Mouse (Mus musculus) myocyte (in vitro differentiated cells): ENCODE measurements around the gene Grm5. TPM values are rescaled to one million over a fixed set of nuclear protein-coding genes. Genes with fewer than 3 reads are reported as not detected.

Source experiments
- H3K27me3 ChIP-seq: one replicate; pipeline ENCODE4 v1.6.1; 2011; ENCODE audit not compliant: control insufficient read depth, insufficient read depth, insufficient read length
- H3K36me3 ChIP-seq: one replicate; pipeline ENCODE4 v1.6.1; 2011; ENCODE audit not compliant: control insufficient read depth, insufficient read depth
- H3K4me2 ChIP-seq: one replicate; pipeline ENCODE4 v1.6.1; 2011; ENCODE audit warnings: low read depth, control low read depth
- H3K4me3 ChIP-seq: one replicate; pipeline ENCODE4 v1.5.1; 2011; ENCODE audit warnings: mild to moderate bottlenecking, control low read depth, moderate library complexity
- H3K79me2 ChIP-seq: one replicate; pipeline ENCODE4 v1.6.1; 2011; ENCODE audit not compliant: control insufficient read depth, insufficient read depth
- H3ac ChIP-seq: one replicate; pipeline ENCODE4 v1.6.1; 2011; ENCODE audit not compliant: control insufficient read depth, insufficient read length
- CEBPB ChIP-seq: IDR thresholded peaks from 2 replicates; pipeline ENCODE4 v1.6.1; 2011; ENCODE audit warnings: mild to moderate bottlenecking, moderate library complexity; ENCODE audit not compliant: poor library complexity, insufficient read depth, severe bottlenecking
- E2F4 ChIP-seq: IDR thresholded peaks from one replicate; pipeline ENCODE4 v1.6.1; 2011; ENCODE audit warnings: mild to moderate bottlenecking, control low read depth, moderate library complexity; ENCODE audit not compliant: insufficient read depth
- MAX ChIP-seq: IDR thresholded peaks from one replicate; pipeline ENCODE4 v1.6.1; 2011; ENCODE audit warnings: low read depth, mild to moderate bottlenecking, control low read depth
- MYOD1 ChIP-seq, 3 experiments: IDR thresholded peaks; one replicate each; pipeline ENCODE4 v1.6.1; 2011; ENCODE audit warnings: control low read depth in 2 of 3, low read depth in 2 of 3, mild to moderate bottlenecking in 2 of 3, moderate library complexity in 1 of 3; ENCODE audit not compliant: insufficient read length in 2 of 3, control insufficient read depth in 1 of 3
- MYOG ChIP-seq, 3 experiments: IDR thresholded peaks; one replicate each; pipeline ENCODE4 v1.6.1; 2011; ENCODE audit warnings: control low read depth in 2 of 3, low read depth in 2 of 3, mild to moderate bottlenecking in 2 of 3; ENCODE audit not compliant: insufficient read length in 2 of 3, control insufficient read depth in 1 of 3, insufficient read depth in 1 of 3
- POLR2A ChIP-seq: IDR thresholded peaks from one replicate; pipeline ENCODE4 v1.6.1; 2011; ENCODE audit warnings: low read depth, mild to moderate bottlenecking, control low read depth, moderate library complexity; ENCODE audit not compliant: insufficient read length
- POLR2AphosphoS2 ChIP-seq: IDR thresholded peaks from one replicate; pipeline ENCODE4 v1.6.1; 2011; ENCODE audit warnings: low read depth, control low read depth; ENCODE audit not compliant: insufficient read length
- REST ChIP-seq: IDR thresholded peaks from one replicate; pipeline ENCODE4 v1.6.1; 2011; ENCODE audit warnings: mild to moderate bottlenecking, control low read depth, moderate library complexity; ENCODE audit not compliant: insufficient read depth, insufficient read length
- SRF ChIP-seq: IDR thresholded peaks from one replicate; pipeline ENCODE4 v1.6.1; 2011; ENCODE audit warnings: low read depth; ENCODE audit not compliant: control insufficient read depth, insufficient read length
- TCF12 ChIP-seq: IDR thresholded peaks from one replicate; pipeline ENCODE4 v1.6.1; 2011; ENCODE audit warnings: mild to moderate bottlenecking, control low read depth; ENCODE audit not compliant: poor library complexity, insufficient read depth, severe bottlenecking
- TCF3 ChIP-seq: IDR thresholded peaks from one replicate; pipeline ENCODE4 v1.6.1; 2011; ENCODE audit warnings: low read depth, control low read depth; ENCODE audit not compliant: insufficient read length
- USF1 ChIP-seq: IDR thresholded peaks from one replicate; pipeline ENCODE4 v1.6.1; 2011; ENCODE audit warnings: low read depth, mild to moderate bottlenecking, control low read depth, moderate library complexity
- polyA plus RNA-seq: library from polyadenylated mRNA; unstranded; fragments of >200 nt; fragmentation: generic; extraction: Trizol; gene quantifications from one replicate; pipeline ENCODE4 v1.2.1, GENCODE M21; 2012; ENCODE audit warnings: missing spikeins

The Grm5 gene
- polyA plus RNA-seq, 1 experiment = not detected

DNA sequence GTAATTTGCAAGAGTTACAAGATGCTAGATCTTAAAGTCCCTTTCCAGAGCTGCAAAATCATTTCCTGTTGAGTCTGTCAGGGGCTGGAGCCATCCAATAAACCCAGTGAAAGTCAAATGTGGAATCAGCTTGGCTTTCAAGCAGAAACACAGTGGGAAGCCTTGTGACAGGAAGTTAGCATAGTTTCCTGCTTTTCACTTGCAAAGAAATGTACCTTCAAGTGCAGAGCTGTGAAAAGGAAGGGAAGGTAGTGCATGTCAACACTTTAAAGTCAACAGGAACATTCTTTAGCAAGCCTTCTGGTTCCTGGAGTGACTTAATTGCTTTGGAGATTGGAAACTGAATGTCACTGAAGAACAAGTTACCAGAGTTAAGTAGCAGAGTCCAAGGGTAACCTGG, 463.4 kb downstream of the Grm5 start:
- Histone ChIP-seq H3K79me2 (no peaks in the 10 kb centered on the region), H3K36me3 (no peaks in the 10 kb centered on the region), H3K27me3 (no peaks in the 10 kb centered on the region), H3K4me3 (no peak overlapping the region), H3ac (no peak overlapping the region), H3K4me2 (no peak overlapping the region)
- TF ChIP-seq REST = no peak
- no peak for TF ChIP-seq TCF12
- no peak for TF ChIP-seq POLR2A
- no peak for TF ChIP-seq TCF3
- TF ChIP-seq POLR2AphosphoS2 = no peak
- no peak for TF ChIP-seq MYOD1 (IDR thresholded peaks at IDR 0.05; ENCODE audit: control insufficient read depth in 1 of 3, insufficient read length in 2 of 3, low read depth in 2 of 3)
- no peak for TF ChIP-seq SRF
- TF ChIP-seq USF1 = no peak
- TF ChIP-seq E2F4 = no peak
- no peak for TF ChIP-seq CEBPB
- no peak for TF ChIP-seq MYOG (IDR thresholded peaks at IDR 0.05; ENCODE audit: control insufficient read depth in 1 of 3, insufficient read depth in 1 of 3, insufficient read length in 2 of 3, low read depth in 2 of 3)
- no peak for TF ChIP-seq MAX

DNA sequence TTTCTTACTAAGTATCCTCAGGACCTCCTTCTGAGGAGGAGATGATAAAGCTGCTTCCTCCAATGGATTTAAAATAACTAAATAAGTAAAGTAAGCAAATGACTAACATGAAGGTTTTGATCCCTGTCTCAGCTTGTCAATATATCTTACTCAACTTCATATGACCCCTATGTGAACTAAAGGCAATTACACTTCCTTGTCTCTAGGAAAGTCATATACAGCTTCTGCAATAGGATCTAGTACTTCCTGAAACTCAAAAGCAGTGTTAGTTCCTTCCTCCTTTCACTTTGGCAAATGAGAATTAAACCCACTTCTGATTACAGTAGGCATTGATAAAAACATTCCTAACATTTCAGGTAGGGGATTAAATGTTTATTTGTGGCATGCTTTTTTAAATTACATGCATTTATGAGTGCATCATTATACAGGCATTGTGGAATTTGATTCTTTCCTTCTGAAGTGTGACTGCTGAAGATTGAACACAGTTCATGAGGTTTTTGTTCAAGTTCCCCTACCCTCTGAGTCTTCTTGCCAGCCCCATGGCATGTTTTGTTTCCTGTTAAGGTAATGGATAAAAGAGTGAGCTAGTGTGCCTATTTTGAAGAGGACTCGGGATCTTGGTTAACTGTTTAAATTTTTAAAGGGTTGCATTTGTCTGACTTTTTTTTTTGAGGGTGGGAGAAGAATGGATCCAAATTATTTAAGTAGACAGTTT, 470.4 kb downstream of the Grm5 start:
- Histone ChIP-seq H3K79me2 (no peaks in the 10 kb centered on the region), H3K4me2 (no peak overlapping the region), H3K36me3 (no peaks in the 10 kb centered on the region), H3K4me3 (no peak overlapping the region), H3K27me3 (no peaks in the 10 kb centered on the region), H3ac (no peak overlapping the region)
- TF ChIP-seq POLR2A (no peak), MYOG (IDR thresholded peaks at IDR 0.05; ENCODE audit: control insufficient read depth in 1 of 3, insufficient read depth in 1 of 3, insufficient read length in 2 of 3, low read depth in 2 of 3) (no peak), TCF3 (no peak), TCF12 (no peak), USF1 (no peak), REST (no peak), POLR2AphosphoS2 (no peak), MAX (no peak), CEBPB (no peak), E2F4 (no peak)

DNA sequence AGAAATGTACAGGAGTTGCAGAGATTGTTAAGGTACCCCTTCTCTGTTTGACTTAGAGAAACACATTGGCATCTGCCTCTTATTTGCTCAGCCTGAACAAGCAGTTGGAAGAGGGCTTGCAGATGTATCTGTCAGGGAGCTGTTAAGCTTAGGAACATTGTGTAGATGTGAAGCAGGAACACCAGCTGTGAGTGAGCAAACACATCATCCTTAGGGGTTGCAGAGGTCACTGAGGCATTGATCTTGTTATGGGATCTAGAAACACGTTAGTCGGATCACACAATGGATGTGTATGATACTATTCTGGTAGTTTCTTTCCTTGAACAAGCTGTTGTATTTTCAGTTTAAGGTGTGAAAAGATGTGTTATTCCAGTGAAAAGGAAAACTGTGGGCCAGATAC, 472.5 kb downstream of the Grm5 start:
- no peaks in the 10 kb centered on the region for H3K79me2 ChIP-seq
- H3K36me3 ChIP-seq = no peaks in the 10 kb centered on the region
- no peak overlapping the region for H3ac ChIP-seq
- H3K27me3 ChIP-seq = no peaks in the 10 kb centered on the region
- TF ChIP-seq POLR2AphosphoS2 (no peak), TCF12 (no peak), CEBPB (no peak), MAX (no peak), TCF3 (no peak), USF1 (no peak), SRF (no peak), MYOG (IDR thresholded peaks at IDR 0.05; ENCODE audit: control insufficient read depth in 1 of 3, insufficient read depth in 1 of 3, insufficient read length in 2 of 3, low read depth in 2 of 3) (no peak), REST (no peak), E2F4 (no peak), MYOD1 (IDR thresholded peaks at IDR 0.05; ENCODE audit: control insufficient read depth in 1 of 3, insufficient read length in 2 of 3, low read depth in 2 of 3) (no peak), POLR2A (no peak)
- H3K4me2 ChIP-seq = no peak overlapping the region
- H3K4me3 ChIP-seq = no peak overlapping the region

DNA sequence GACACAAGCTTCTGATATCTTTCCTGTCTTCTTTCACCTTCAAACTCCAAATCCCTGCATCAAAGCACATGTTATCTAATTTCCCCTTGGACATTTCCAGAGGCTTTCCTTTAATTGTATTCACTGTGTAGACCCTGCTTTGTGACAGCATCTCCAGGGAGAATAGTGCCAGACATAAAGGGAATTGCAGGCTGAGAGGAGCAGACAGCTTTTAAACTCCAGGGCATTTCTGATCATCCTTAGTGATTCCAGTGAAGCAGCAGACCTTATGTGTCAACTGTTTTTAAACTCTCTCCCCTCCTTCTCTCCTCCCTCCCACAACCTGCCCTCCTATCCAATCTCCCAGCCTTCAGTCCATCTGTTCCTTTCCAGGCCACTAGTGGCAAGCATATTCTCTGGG, 507.1 kb downstream of the Grm5 start:
- H3K79me2 ChIP-seq = no peaks in the 10 kb centered on the region
- H3ac ChIP-seq = no peak overlapping the region
- TF ChIP-seq MYOG (IDR thresholded peaks at IDR 0.05; ENCODE audit: control insufficient read depth in 1 of 3, insufficient read depth in 1 of 3, insufficient read length in 2 of 3, low read depth in 2 of 3) (no peak), TCF3 (no peak), E2F4 (no peak), TCF12 (no peak), CEBPB (no peak), USF1 (no peak), REST (no peak), POLR2A (no peak), POLR2AphosphoS2 (no peak), SRF (no peak), MYOD1 (IDR thresholded peaks at IDR 0.05; ENCODE audit: control insufficient read depth in 1 of 3, insufficient read length in 2 of 3, low read depth in 2 of 3) (no peak), MAX (no peak)
- H3K4me2 ChIP-seq = no peak overlapping the region
- H3K4me3 ChIP-seq = no peak overlapping the region
- no peaks in the 10 kb centered on the region for H3K36me3 ChIP-seq
- no peaks in the 10 kb centered on the region for H3K27me3 ChIP-seq
